Mouse (Mus musculus) spleen, postnatal 14 days (tissue): Measurements from ENCODE around the gene Ilf2.

Experiments used
- DNase-seq, 2 experiments: peaks; one replicate each; pipeline ENCODE4 v3.0.0; 2021 to 2022; ENCODE audit warnings: low spot score in 2 of 2

Ilf2 gene

DNA sequence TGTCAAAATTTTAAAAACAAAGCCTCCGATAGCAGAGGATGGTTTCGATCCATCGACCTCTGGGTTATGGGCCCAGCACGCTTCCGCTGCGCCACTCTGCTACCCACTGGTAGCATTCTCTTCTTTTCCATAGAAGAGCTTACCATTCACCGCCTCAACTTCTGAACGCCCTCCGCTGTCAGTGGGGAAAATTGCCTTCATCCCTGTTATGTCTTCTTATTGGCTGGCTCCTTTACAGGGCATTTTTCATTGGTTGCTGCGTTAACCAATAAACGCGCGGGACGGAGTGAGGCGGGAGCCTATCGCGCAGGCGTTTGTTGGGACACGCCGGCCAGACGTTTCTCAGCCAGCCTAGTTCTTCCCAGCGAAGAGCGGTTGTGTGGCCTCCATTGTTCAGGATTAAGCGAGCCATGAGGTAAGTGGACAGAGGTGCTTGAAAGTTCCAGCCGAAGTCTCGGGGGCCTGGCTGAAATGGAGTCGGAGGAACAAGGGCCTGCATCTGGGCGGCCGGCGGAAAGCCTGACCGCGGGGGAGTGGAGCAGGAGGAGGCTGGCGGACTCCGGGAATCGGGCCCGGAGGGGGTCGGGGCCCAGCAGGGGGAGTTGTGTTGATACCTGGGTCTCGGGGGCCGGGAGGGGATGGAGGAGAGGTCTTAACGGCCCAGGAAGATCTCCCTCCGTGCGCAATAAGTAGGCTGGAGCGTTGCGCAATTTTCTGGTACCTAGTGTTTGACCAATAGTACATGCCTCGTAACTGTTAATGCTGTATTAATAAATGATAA, at the start of gene Ilf2:
Gene Ilf2, plus strand, starts transcription at position 296 of the 781 bp plus-strand sequence.
- peak; percentile 86 to 91 for DNase-seq

DNA sequence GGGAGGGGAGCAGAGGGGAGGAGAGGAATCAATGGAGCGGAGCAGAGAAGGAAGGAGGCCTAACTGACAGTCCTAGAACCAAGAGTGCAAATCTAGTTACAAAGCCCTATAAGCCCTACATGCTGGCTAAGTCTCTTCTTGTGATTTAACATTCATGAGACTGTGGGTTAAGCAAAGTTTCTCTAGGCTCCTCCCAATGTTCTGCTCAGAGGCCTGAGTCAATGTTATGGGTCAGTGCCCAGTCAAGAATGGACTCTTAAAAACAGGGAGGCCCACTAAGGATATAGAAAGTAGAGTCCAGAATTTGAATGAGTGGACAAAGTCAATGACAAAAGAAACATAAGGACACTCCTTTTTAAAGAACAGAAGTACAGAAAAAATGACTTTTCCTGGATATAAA, 48.4 kb upstream of the Ilf2 start:
- no peak for DNase-seq

DNA sequence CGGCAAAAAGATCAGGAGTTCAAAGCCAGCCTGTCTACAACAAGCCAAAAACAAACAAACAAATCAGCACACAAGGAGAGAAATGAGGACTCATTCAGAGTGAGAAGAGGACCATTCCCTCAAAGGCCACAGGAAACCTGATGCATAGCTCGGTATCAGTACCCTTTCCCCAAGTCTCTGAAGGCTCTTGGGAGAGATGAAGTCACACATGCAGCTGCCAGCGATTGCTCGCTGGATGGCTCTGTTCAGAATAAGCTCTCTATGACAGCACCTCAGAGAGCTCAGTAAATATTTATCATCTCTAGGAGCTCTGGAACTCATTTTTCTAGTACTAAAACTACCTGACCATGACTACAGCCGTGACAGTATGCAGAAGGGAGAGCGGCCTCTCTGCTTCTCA, 47.7 kb upstream of the Ilf2 start:
- no peak for DNase-seq

DNA sequence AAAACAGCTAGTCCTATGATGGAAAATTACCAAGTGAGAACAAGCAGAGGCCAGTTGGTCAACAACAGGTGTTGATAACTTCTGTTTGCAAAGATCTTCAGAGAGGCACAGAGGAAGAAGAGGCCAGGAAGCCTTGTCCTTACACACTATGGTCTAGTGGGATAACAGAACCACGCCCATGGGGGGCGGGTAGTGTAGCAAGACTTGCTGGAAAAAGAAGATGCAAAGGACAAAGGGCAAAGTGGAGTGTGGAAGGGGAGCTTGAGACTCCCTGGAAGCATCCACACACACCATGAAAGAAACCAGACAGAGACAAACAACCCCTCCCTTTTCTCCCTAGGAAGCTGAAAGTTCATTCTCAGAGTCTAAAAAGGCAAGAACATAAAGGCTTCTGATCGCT, 46.4 kb upstream of the Ilf2 start:
- DNase-seq, result no peak

DNA sequence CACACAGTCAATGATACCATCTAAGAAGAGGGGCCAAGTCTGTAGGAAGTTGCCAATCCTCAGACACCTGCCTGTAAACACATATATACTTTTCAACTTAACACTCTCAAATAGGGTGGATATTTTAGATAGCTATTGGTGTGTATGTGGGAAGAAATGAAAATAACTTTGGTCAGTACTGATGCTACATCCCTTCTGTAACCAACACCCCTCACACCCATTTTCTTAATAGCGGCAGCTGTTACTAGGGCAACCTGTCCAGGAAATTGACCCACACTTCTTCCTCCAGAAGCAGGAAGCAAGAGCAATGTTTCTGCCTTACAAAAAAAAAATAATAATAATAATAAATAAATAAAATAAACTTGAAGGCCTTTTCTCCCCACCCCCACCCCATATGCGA, 43.6 kb upstream of the Ilf2 start:
- no peak for DNase-seq

DNA sequence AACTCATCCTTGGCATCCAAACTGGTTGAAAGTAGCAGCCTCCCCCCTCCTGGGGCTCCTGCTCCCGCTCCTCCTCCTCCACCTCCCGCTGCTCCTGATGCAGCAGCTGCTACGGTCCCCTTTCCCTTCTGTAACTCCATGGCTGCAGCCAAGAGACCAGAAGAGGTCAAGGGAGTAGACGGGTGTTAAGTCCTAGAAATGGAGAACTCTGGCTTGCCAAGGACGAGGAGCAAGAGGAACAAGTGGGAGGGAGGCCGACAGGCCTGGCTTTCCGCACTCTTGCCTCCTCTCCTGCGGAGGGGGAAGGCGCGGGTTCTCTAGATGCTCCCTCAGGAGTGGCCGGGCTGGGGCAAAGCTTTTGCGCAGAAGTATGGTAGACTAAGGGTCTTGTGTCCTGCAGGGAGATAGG, 43.1 kb upstream of the Ilf2 start:
- DNase-seq, result peak in 1 of 2 experiments; percentile 30

DNA sequence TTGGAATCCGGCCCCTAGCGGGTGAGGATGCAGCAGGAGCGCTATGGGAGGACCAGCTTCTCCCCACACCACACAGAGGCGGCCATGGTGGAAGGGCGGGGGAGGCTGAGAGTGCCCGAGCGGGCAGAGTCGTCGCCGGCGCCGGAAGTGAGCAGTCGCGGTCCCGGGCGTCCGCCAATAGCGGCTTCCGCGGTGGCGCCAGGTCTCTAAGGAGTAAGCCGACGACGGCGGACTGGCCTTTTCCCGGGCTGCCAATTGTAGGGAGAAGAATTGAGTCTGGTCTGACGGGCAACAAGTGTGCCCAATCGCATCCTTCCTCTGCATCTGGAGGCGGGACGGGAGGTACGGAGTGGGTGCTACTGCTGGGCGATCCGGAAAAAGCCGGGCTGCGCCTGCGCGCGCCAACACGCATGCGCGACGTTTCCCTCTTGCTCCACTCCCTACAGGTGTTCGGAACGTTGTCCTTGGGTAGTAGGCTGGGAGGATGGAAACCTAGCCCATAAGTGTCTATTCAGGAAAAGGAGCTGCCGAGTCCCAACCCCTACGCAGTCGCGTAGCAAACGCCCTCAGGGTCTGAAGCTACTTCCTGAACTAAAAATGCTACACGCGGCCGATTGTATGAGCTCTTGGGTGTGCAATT, 42.4 kb upstream of the Ilf2 start, which contains the start of gene Ints3:
Gene Ints3, minus strand, starts transcription at position 242 of the 640 bp plus-strand sequence.
- peak; percentile 97 to 98 for DNase-seq

DNA sequence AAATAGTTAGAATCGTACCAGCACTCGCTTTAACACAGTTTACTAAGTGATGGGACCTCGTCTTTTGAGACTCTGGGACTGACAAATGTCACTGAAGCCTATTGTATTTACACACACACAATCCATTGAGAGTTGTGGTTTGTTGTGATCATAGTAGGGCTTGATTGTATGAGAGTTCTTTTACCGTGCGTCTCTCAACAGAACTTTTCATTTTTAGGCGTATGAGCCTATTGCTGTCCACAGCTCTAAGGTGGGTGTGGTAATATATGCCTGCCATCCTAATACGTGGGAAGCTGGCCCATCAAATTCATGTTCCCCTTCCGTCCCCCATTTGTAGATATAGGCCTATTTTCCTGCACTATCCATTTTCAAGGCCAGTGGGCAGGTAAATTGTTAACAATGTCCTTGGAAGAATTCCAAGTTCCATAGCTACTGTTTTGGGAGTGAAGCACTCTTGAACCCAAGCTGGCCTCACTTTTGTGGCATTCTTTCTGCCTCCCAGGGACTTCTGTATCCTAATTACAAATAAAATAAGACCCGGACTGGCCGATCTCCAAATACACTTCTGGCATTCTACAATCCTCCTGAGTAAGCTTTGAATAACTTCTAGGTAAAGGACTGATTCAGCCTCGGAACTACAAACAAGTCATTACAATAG, 41.7 kb upstream of the Ilf2 start:
- DNase-seq, result no peak

DNA sequence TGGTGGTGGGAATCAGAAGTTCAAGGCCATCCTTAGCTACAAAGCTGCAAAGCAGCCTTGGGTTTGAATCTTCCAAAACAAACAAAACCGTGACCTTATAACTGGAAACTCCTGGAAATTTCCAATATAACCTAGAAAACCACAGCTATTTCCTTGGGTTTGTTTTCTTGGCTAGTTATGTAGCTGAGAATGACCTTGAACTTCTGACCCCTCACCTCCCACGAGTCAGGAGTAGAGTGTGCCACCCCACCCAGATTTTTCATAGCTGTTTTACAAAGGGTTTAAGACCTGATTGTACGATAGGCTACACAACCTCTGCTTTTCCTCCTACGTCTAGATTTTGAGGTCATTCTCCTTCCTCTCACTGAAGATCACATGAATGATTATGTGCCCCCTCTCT, 38.8 kb upstream of the Ilf2 start:
- DNase-seq, result no peak

DNA sequence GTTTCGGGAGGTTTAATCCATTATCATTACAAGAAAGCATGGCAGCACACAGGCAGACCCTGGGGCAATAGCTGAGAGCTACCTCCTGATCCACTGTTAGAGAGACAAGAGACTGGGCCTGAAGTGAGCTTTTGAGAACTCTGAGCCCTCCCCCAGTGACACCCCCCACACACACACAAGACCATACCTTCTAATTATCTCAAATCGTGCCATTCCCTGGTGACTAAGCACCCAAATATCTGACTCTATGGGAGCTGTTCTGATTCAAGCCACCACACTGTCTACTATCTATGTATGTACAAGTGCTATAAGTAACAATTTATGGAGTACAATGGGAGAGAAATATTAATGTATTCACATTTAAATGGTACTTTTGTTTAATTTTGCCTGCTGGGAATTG, 35.2 kb upstream of the Ilf2 start:
- DNase-seq, result no peak

DNA sequence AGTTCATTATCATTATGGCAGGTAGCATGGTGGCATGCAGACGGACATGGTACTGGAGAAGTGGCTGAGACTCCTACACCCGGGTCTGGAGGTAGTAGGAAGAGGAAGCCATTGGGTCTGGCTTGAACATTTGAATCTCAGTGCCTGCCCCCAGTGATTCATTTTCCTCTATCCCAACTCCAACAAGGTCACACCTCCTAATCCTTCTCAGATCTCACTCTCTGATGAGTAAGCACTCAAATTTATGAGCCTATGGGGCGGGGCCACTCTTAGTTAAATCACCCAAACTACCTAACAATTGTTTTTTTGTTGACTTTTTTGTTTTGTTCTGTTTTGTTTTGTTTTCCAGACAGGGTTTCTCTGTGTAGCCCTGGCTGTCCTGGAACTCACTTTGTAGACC, 31.9 kb upstream of the Ilf2 start:
- no peak for DNase-seq

DNA sequence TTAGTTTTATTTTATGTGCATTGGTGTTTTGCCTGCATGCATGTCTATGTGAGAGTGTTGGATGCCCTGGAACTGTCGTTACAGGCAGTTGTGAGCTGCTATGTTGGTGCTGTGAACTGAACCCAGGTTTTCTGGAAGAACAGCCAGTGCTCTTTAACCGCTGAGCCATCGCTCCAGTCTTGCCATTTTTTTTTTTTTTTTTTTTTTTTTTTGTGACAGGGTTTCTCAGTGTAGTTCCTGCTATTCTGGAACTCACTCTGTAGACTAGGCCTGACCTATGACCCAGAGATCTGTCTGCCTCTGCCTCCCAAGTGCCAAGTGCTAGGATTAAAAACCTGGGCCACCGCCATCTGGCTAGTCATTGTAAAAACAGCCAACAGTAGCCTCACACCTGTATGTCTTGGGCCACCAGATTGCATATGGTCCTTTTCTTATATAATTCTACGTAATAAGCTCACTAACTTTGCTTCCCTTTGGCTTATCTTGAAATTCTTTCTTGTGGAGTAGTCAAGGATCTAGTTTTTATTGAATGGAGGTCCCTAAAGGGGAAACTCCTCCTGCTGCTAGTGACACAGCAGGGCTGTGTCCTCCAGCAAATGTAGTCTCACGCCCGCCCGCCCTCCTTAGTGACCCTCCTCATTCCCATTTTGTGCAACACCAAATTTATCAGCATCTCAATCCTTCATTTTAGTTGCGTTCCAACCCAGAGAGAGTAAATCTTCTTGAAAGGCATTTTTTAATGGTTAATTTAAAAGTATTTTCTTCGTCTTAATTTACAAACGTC, 30.3 kb upstream of the Ilf2 start:
- no peak for DNase-seq

DNA sequence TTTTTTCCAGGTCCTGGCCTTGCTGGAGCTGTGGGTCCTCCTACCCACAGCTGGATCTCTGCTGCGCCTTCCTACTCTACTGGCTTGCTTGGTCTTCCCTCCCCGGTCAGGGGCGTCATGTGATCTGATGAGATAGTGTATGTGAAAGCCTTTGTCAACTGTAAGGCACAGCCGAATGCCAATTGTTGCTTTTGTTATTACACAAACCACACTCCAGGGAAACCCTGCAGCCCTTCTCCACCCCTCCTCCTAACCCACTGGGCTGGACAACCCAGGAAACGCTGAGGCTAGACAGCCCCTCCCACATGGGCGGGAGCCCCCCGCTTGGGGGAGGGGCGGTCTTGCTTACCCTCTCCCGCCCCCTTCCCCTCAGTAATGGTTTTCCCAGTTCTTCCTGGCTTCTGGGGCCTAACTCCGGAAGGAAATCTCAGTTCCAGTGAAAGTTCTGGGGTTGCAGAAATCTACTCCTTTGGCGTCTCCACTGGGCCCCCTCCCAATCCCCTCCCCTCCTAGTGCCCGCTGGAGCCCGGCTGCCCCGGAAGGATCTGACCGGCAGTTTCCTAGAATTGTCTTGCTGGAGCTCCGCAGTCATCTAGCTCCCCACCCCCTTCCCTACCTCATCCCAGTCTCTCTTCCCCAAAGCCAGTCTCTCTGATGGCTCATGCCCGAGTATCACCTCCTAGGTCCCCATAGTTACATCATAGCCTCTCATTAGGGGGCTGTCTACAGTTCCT, 29.4 kb upstream of the Ilf2 start:
- no peak for DNase-seq

DNA sequence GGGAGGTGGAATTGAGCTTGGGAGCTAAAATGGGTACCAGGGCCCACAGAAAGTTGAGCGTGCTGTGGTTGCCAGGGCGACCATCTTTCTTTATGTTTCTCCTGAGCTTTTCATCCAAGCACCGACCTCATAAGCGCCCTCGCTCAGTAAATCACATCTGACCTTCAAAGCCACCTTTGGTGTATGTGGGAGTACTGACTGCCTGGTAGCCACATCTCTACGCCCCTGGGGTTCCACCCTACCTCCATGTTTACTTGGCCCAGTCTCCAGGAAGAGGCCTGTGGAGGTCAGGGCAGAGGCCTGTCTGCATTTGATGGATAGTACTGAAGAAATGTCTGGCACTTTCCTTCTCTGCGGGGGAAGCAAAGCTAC, 28.8 kb upstream of the Ilf2 start:
- DNase-seq, result no peak

DNA sequence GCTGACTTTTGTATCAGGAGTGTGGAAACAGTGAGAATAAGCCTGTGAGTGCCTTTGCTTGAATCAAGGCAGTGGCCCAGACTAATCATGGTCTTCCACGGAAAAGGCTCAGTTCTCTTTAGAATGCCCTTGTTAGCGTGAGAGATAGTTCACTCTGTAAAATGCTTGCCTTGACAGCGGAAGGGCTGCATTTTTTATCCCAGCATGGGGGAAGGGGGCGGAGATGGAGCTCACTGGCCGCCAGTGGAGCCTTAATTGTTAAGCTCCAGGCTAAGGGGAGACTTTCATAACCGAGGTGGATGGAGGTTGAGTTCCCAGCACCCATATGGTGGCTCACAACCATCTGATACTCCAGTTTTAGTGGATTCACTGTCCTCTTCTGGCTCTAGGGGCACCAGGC, 27.3 kb upstream of the Ilf2 start:
- DNase-seq, result no peak

DNA sequence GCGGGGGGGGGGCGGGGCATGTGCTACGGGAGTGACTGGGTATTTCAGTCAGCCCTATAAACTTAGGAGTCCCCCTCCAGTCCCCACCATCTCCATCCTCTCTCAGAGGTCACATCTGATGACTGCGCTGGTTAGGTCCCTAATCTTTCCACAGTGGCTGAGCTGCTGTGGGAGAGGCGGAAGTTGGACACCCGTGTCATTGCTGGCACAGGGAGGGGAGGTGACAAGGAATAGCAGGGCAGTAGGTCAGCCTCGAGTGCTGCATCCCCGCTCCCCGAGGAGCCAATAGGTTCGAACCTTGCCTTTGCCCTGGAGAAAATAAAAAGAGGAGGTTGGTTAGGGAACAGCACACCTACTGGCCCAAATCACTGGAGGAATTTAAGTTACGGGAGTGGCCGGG, 25.1 kb upstream of the Ilf2 start:
- DNase-seq, result no peak

DNA sequence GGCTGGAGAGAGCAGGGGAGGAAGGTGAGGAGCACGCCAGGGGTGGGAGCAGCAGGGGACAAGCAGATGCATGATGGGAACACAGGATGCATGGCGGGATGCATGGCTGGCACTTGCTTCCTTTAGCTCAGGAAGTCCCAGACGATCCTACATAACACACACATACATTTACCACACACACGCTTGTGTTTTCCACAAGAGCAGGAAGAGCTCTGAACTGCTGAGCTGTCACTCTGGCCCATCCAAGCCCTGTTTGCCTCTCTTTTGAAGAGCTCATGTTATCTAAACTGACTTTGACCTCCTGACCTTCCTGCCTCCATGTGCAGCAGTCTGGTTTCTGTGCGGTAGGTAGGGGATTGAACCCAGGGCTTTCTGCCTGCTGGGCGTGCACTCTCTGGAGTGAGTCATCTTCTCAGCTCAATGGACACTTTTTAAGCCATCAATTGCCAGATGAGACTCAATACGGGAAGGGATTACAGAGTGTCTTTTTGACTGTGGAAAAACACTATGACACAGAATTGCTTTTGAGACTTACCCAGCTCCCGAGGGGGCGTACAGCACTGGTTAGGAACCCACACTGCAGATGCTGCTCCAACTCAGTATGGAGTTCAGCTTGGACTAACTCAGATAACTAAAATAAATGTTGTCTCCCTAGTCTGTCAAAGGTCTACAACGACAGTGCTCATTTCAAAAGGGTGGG, 24.4 kb upstream of the Ilf2 start:
- no peak for DNase-seq

DNA sequence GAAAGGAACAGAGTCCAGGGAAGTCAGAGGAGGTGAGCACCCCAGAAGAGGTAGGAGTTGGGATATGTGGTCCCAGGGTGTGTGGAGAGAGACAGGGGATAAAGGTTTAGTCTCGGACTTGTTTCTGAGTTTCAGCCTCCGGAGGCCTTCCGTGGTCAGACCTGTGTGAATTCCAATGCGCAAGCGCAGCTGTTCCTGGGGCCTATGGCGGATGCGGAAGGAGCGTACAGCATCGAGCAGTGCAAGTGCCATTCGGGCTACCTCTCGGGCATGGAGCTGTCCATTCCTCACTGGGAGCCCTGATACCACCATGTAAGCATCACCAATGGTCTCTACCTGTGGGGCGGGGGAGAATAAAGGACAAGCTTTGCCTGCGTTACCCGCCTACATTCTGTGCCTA, 21.0 kb upstream of the Ilf2 start:
- no peak for DNase-seq

DNA sequence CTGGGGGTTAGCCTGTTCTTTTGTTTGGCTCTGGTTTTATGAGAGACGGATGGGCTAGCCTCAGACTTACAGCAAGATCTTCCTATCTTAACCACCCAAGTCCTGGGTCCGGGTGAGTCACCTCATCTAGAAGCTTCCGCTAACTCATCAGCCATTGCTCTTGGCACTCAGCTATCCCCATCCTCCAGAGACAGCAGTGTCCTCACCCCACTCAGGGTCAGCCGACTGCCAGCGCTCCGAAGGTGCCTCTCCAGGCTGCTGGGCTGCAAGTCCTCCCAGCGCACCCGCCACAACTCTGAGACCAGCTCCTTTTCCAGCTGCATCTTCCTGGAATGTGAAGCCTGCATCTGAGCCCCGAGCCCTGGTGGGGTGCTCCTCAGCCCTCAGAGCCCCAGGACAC, 16.2 kb upstream of the Ilf2 start:
- DNase-seq, result no peak

DNA sequence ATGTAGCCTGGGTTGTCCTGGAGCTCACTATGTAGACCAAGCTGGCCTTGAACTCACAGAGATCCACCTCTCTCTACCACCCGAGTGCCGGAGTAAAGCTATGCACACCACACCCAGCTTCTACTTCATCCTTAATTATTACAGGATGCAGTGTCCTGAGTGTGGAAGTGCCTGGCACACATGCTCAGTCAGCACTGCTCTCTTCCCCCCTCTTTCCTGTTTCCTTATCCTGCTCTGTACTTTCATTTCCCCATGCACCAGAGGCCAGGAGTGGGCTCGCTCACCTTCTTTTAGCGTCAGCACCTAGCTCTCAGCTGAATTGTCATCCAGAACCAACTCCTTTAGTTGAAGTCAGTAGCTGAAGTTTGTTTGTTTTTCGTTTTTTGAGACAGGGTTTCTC, 15.6 kb upstream of the Ilf2 start:
- no peak for DNase-seq

DNA sequence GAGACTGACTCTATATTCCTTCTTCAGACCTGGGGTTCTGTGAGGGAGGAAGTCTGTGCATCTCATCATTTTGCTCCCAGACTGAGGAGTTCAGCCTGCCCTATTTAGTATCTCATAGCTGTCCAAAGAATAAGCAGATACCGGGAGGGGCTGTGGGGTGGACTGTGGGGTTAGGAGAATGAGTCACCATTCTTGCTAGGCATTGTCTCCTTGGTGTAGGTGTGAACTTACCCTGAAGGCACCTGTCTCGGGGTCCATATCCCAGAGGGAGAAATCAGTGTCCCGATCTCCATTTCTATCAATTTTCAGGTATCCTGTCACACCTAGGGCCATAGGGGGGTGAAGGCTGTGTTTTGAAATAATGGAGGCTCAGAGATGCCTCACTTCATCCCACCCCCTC, 14.0 kb upstream of the Ilf2 start:
- DNase-seq, result no peak
